Mouse (Mus musculus) lung, adult 2 months (tissue): ENCODE results near the gene Card19. TPM values are rescaled to one million over a fixed set of nuclear protein-coding genes. Genes with fewer than 3 reads are reported as not detected.
A peak's percentile ranks its signal among the peaks of the same experiment; 100 is the strongest.

Experiments
- DNase-seq: peaks from one replicate; pipeline ENCODE4 v3.0.0; 2022
- H3K4me1 ChIP-seq: fragments of 200-500 bp; 2 replicates; pipeline ENCODE4 v1.6.1; 2011; ENCODE audit warnings: low read length; ENCODE audit not compliant: control insufficient read depth, insufficient read depth
- H3K4me3 ChIP-seq: fragments of 200-500 bp; replicated peaks from 2 replicates; pipeline ENCODE3; 2011; ENCODE audit warnings: low read depth, mild to moderate bottlenecking, control low read depth, low read length; ENCODE audit errors: extremely low read depth
- CTCF ChIP-seq: fragments of 200-500 bp; IDR thresholded peaks from 2 replicates; pipeline ENCODE4 v1.5.1; 2011; ENCODE audit warnings: mild to moderate bottlenecking, low read length, control low read depth; ENCODE audit not compliant: insufficient read depth
- POLR2A ChIP-seq: fragments of 200-500 bp; IDR thresholded peaks from 2 replicates; pipeline ENCODE4 v1.6.1; 2011; ENCODE audit warnings: low read depth, mild to moderate bottlenecking, control low read depth, low read length, borderline replicate concordance; ENCODE audit errors: extremely low read depth
- WGBS: fragments of 180-500 bp; shearing (Covaris S2); methylation state at CpG from one replicate; pipeline ENCODE4 v1.1.7; 2018; 5-methylcytosine and 5-hydroxymethylcytosine counted together
- polyA plus RNA-seq: library from polyadenylated mRNA; depleted of rRNA; stranded (reverse); fragments of >200 nt; gene quantifications from 2 replicates; pipeline ENCODE4 v1.2.3, GENCODE M21; 2012

Card19 gene
- polyA plus RNA-seq, 1 experiment: 142 TPM

DNA sequence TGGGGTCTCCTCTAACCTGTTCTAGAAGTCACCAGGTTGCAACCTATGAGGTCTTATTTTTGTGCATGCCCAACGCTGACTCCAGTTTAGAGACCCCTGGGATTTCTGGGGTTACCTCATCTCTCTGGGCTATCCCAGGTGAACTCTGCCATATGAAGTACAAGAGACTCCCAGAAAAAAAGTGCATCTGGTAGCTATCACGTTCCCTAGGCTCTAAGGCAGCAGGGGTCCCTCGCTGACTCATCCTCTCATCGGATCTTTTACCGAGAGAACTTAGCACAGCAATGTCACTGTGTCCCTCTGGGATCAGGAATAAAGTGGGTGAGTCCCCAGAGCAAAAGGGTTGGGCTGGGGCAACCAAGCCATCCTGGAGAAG, 721 bp downstream of the Card19 start:
- DNase-seq: no peak

DNA sequence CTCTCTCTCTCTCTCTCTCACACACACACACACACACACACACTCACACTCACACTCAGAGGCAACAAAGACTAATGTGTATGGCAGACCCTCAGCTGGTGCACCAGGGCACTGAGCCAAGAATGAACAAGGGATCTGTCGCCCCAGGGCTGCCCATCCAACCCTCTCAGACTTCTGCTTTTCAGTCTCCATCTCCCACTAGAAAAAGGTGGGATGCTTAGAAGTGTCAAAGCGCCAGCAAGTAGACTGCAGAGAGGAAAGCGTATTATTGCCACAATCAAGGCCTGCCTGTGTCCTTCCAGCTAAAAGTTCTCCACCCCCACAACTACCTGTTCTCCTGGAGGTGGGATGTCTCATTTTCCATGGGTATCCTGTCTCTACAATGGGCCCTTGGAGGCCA, 1.4 kb downstream of the Card19 start:
- 67% methylated on average over 3 of the region's 3 CpGs for WGBS
- TF ChIP-seq CTCF (no peak), POLR2A (no peak)
- no peak for DNase-seq
- Histone ChIP-seq H3K4me3 (no peak overlapping the region), H3K4me1 (peaks cover 19% of the 10 kb centered on the region)

More for the DNA sequence above, 721 bp downstream of the Card19 start:
- no peak for TF ChIP-seq POLR2A
- no peak for TF ChIP-seq CTCF
- peak overlapping the region; percentile 84 for H3K4me3 ChIP-seq
- 13% methylated on average over 5 of the region's 5 CpGs for WGBS
- peaks cover 19% of the 10 kb centered on the region for H3K4me1 ChIP-seq

DNA sequence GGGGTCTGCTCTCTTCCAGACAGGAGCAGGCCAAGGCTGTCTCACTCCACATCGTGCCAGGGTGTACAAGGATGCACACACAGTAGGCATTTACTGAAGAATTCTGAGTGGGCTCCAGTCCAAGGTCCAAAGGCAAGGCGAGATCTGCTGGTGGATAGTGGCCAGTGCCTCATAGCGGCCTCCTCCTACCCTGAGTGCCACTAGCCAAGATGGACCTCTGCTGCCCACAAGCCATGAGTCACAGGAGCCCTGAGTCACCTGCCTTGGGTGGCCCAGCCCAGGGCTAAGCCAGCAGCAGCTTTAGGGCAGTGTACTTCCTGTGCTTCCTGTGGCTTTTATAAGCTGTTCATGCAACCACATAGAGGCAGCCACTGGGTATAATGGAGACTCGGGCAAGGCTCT, 2.3 kb downstream of the Card19 start:
- 33% methylated on average over 4 of the region's 4 CpGs for WGBS
- Histone ChIP-seq H3K4me3 (no peak overlapping the region), H3K4me1 (peaks cover 19% of the 10 kb centered on the region)
- TF ChIP-seq CTCF: no peak
- TF ChIP-seq POLR2A: no peak
- DNase-seq: peak; percentile 39

DNA sequence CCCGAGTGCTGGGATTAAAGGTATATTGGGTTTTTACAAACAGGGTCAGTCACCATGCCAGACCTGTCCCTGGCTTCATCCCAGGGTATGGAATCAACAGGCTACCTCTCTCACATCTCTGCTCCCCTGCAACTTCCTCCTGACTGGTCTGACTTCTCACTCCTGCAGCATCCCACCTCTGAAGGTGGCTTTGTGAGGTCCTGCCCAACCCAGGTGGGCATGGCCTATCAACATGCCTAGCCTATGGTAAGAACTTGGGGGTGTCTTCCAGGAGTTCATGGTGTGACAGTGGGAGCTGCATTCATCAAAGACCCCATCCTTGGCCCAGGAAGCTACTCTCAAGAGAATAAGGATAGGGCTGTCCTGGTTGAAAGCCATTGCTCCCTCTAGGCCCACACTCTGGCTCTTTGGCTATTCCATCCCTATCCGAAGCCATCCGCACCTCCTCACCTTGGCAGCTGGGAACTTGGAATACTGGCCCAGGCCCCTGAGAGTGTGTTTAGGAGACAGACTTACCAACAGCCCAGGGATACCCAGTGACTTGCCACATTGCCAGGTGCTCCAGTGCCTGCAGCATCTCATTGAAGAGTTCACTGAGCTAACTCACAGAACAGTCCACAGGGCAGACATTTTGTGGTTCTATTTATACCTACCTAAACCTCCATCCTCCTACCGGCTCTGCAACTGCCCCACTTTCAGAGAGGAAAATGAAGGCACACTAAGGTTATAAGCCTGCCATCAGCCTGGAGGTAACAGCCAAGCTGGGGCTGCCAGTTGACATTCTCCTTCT, 2.9 kb downstream of the Card19 start:
- Histone ChIP-seq H3K4me1 (peaks cover 19% of the 10 kb centered on the region), H3K4me3 (no peak overlapping the region)
- TF ChIP-seq CTCF (no peak), POLR2A (no peak)
- 78% methylated on average over 4 of the region's 4 CpGs for whole genome bisulfite sequencing
- no peak for DNase-seq

DNA sequence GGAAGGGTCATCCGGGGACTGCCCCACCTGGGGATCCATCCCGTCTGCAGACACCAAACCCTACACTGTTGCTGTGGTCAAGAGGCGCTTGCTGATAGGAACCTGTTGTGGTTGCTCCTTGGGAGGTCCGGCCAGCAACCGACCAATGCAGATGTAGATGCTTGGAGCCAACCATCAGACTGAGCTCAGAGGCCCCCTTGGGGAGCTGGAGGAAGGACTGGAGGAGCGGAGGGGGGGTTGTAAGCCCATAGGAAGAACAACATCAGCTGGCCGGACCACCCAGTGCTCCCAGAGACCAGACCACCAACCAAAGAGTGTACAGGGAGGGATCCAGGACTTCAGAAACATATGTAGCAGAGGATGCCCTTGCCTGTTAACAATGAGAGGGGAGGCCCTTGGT, 6.5 kb downstream of the Card19 start:
- no peak for DNase-seq
- WGBS: 63% methylated on average over 7 of the region's 7 CpGs
- Histone ChIP-seq H3K4me3 (no peak overlapping the region), H3K4me1 (peaks cover 10% of the 10 kb centered on the region)
- TF ChIP-seq CTCF (no peak), POLR2A (no peak)

DNA sequence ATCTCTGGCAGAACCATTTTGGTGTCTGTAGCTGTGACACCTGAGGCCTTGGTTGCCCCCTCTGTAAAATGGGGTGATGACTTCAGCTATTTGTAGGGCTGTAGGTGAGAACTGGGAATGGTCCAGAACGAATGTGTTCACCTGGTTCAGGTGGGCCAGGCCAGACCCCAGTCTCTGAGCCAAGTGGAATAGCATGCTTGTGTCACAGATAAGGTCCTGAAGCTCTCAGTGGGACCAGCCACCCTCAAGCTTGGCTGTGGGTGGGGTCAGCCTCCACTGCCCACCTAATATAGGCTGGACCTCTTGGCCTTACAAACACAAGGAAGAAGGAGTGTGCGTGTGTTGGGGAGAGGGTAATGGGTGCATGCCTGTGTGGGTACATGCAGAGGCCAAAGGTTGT, 9.5 kb downstream of the Card19 start:
- 96% methylated on average over 2 of the region's 2 CpGs for WGBS
- no peak for TF ChIP-seq CTCF
- TF ChIP-seq POLR2A: no peak
- Histone ChIP-seq H3K4me1 (no peaks in the 10 kb centered on the region), H3K4me3 (no peak overlapping the region)
- DNase-seq: no peak

DNA sequence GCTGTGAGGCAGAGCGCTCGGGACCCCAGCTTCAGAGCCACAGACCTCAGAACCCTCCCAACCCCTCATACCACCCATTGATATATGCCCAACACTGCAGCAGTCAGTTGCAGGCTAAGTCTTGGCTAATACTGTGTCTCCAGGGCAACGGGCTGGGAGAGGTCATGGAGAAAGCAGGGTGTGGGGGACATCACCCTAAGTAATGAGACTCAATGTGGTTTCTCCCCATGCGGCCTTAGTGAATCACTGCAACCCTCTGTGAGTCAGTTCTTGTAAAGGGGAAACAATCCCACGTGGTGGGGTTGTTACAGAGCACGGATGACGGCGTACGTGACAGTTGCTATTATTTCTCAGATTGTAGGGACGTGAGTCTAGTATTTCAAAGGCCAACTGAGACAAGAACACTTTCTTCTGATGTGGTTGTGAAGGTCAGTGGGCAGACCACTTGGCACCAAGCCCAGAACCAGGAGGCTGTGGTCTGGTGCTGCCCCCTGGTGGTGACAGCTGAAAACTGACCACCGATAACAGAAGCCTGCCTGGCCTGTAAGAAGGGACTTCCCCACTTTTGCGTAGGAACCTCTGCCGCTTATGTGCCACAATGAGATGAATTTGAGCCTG, 10.3 kb downstream of the Card19 start:
- TF ChIP-seq CTCF (peak; percentile 81), POLR2A (no peak)
- no peaks in the 10 kb centered on the region for H3K4me1 ChIP-seq
- WGBS: 42% methylated on average over 13 of the region's 13 CpGs
- H3K4me3 ChIP-seq: no peak overlapping the region
- peak; percentile 77 for DNase-seq

DNA sequence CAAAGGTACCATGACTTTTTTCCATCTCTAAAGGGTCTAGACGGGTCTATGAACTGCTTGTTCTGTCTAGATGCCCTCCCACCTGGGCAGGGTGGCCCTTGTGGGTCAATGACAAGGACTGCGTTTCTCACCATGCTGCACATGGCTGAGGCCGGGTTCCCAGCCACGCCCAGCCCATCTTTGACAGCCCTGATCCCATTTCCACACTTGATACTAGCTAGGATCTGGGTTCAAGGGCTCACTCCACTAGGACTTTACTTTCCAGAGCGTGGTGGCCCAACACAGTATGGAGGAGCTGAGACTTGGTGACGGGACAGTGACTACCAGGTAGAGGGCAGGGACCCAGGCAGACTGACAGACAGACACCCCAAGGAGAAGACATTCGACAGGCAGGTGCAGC, 13.3 kb downstream of the Card19 start:
- TF ChIP-seq POLR2A (no peak), CTCF (no peak)
- WGBS: 94% methylated on average over 7 of the region's 7 CpGs
- no peak overlapping the region for H3K4me3 ChIP-seq
- H3K4me1 ChIP-seq: no peaks in the 10 kb centered on the region
- no peak for DNase-seq

DNA sequence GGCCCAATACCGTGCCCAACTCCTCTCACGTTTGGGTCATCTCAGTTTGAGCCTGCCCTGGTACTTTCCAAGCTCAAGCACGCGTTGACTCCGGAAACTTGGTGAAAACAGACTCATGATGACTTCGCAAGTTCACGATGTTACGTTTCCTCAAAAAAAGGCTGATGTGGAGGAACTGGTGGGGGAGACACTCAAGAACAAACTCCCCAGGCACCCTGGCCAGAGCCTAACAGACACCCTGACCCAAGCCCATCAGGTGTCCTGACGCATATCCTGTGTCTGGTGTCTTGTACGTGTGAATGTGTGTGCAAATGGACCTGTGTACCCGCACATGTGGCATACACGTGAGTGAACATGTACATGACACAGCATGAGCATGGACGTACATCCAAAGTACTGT, 15.1 kb downstream of the Card19 start:
- 77% methylated on average over 13 of the region's 13 CpGs for WGBS
- DNase-seq: no peak

DNA sequence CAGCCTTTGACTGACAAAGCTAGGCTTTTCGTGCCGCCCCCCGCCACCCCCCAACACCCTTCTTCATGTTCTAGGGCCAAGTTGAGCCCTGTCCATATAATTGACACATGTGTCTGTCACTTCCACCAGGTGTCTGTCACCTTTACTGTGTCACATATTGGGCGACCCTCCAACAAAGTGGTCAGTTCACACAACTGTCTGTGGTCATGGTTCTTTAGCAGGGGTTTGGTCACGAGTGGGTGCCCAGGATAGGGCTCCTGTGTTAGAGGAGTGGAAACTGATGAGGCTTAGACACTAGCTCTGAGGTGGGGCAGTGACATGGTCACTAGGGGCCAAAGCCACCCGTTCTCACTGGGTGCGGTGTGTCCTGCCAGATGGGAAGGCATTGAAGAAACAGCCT, 15.9 kb downstream of the Card19 start:
- WGBS: 86% methylated on average over 7 of the region's 7 CpGs
- Histone ChIP-seq H3K4me3 (no peak overlapping the region), H3K4me1 (no peaks in the 10 kb centered on the region)
- TF ChIP-seq POLR2A: no peak
- no peak for TF ChIP-seq CTCF
- DNase-seq: no peak

More for the DNA sequence above, 15.1 kb downstream of the Card19 start:
- H3K4me3 ChIP-seq: no peak overlapping the region
- no peaks in the 10 kb centered on the region for H3K4me1 ChIP-seq
- TF ChIP-seq POLR2A: no peak
- no peak for TF ChIP-seq CTCF
